22 mouse cellular contexts compared by ENCODE assay signal in the genomic region with DNA sequence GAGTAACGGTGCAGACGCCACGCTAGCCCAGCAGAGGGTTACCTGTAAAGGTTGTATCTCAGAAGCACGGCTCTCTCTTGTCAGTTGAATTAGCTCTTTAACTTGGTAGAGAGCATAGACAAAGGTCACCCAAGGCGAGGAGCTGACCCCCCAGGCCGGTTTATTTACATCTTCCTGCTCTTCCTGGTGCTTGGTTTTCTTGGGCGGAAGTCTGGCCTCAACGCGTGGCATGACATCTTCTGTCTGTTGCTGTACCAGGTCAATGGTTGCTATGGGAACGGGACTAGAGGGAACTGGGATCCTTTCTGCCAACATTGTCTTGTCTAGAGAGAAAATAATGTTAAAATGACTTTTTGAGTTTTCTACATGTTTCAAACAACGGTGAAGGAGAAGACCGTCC. TPM values are rescaled to one million over a fixed set of nuclear protein-coding genes. Genes with fewer than 3 reads are reported as not detected.
DNase-seq lines count a peak whose midpoint lies in the region; ATAC-seq and TF ChIP-seq lines count a peak whose summit lies in the region.
"Had no signal": no experiment of that assay in that cellular context is flagged by ENCODE, and none has a peak within 500 bp of the region (broad histone marks: within the 10 kb centered on the region; RNA-seq: fewer than 3 reads in every experiment).

No protein-coding gene starts in this region.

- peak; percentile 75 for ATAC-seq in lung, embryonic 14.5 days (ENCODE audit: insufficient read depth)
- ATAC-seq in limb, embryonic 12.5 days (ENCODE audit: insufficient number of reproducible peaks, insufficient read depth, low FRiP score, low TSS enrichment, low read depth): no peak
- ATAC-seq: activated CD4-positive, CD25-positive, alpha-beta regulatory T cell, adult 4 months; CD4-positive, CD25-positive, alpha-beta regulatory T cell, adult 4 months; forebrain, embryonic 16.5 days had no signal

- H3K27me3 ChIP-seq in lung, embryonic 14.5 days (ENCODE audit: insufficient read depth, low read length): no peaks in the 10 kb centered on the region
- H3K27me3 ChIP-seq in limb, embryonic 12.5 days: no peaks in the 10 kb centered on the region
- H3K27me3 ChIP-seq: embryonic facial prominence, embryonic 12.5 days had no signal

- TF ChIP-seq CTCF in lung, embryonic 14.5 days (IDR thresholded peaks at IDR 0.05; ENCODE audit: low read depth): no peak
- TF ChIP-seq CTCF in lung, adult 2 months (IDR thresholded peaks at IDR 0.05; ENCODE audit: insufficient read depth, low read length): no peak

- DNase-seq in heart, adult 11 months: peak; percentile 64
- no peak for DNase-seq in heart, postnatal 10 days
- DNase-seq in lung, embryonic 14.5 days: peak; percentile 68
- DNase-seq in lung, adult 2 months: no peak
- DNase-seq in lung, postnatal 25 days (ENCODE audit: low spot score): peak; percentile 30
- no peak for DNase-seq in gastrocnemius, adult 8-10 months (ENCODE audit: low spot score in 2 of 2)
- DNase-seq in heart, postnatal 25 days (ENCODE audit: low spot score): no peak
- DNase-seq: adrenal gland, postnatal 14 days; B cell, adult 2 months; cerebellum, adult 11-12 months; cerebellum, adult 9-10 months; cerebellum, postnatal 25 days; gastrocnemius, postnatal 14 days; heart, postnatal 14 days had no signal

- H3K9me3 ChIP-seq in lung, embryonic 14.5 days (ENCODE audit: low read depth, low read length): no peaks in the 10 kb centered on the region
- no peaks in the 10 kb centered on the region for H3K9me3 ChIP-seq in limb, embryonic 12.5 days
- H3K9me3 ChIP-seq: embryonic facial prominence, embryonic 12.5 days; G1E; hindbrain, embryonic 10.5 days had no signal

- no peak overlapping the region for H3K4me2 ChIP-seq in lung, embryonic 14.5 days
- H3K4me2 ChIP-seq in limb, embryonic 12.5 days: no peak overlapping the region
- H3K4me2 ChIP-seq: embryonic facial prominence, embryonic 12.5 days; hindbrain, embryonic 14.5 days had no signal

- TF ChIP-seq POLR2A in lung, adult 2 months (IDR thresholded peaks at IDR 0.05; ENCODE audit: borderline replicate concordance, extremely low read depth, low read depth, low read length): no peak

- H3K27ac ChIP-seq in lung, embryonic 14.5 days (ENCODE audit: low read depth): no peak overlapping the region
- H3K27ac ChIP-seq in limb, embryonic 12.5 days: peak overlapping the region; percentile 62; the same call in 1 of the 2 replicates
- H3K27ac ChIP-seq: embryonic facial prominence, embryonic 12.5 days; hindbrain, embryonic 10.5 days; hindbrain, embryonic 14.5 days had no signal

- no peak overlapping the region for H3K4me3 ChIP-seq in lung, embryonic 14.5 days (ENCODE audit: low read depth, low read length)
- H3K4me3 ChIP-seq in lung, adult 2 months (replicated peaks; ENCODE audit: extremely low read depth, low read depth, low read length): no peak overlapping the region
- no peak overlapping the region for H3K4me3 ChIP-seq in limb, embryonic 12.5 days (replicated peaks)
- H3K4me3 ChIP-seq: embryonic facial prominence, embryonic 12.5 days; hindbrain, embryonic 10.5 days had no signal

- no peaks in the 10 kb centered on the region for H3K36me3 ChIP-seq in lung, embryonic 14.5 days (ENCODE audit: insufficient read depth)
- no peaks in the 10 kb centered on the region for H3K36me3 ChIP-seq in limb, embryonic 12.5 days
- H3K36me3 ChIP-seq: embryonic facial prominence, embryonic 12.5 days; G1E; hindbrain, embryonic 10.5 days had no signal

- no peak overlapping the region for H3K9ac ChIP-seq in lung, embryonic 14.5 days
- no peak overlapping the region for H3K9ac ChIP-seq in limb, embryonic 12.5 days (replicated peaks)
- H3K9ac ChIP-seq: embryonic facial prominence, embryonic 12.5 days; hindbrain, embryonic 14.5 days had no signal

- intact Hi-C loops in heart, postnatal 10 days (cut with DNase I): no loop called here
- intact Hi-C loops in heart, postnatal 25 days (cut with DNase I): no loop called here

- no peaks in the 10 kb centered on the region for H3K4me1 ChIP-seq in lung, embryonic 14.5 days (ENCODE audit: insufficient read depth)
- no peaks in the 10 kb centered on the region for H3K4me1 ChIP-seq in lung, adult 2 months (ENCODE audit: control insufficient read depth, insufficient read depth, low read length)
- peaks cover 18% of the 10 kb centered on the region for H3K4me1 ChIP-seq in limb, embryonic 12.5 days (replicated peaks)
- H3K4me1 ChIP-seq: embryonic facial prominence, embryonic 12.5 days; hindbrain, embryonic 10.5 days had no signal

- WGBS in lung, embryonic 14.5 days: 49% methylated on average over 12 of the region's 12 CpGs
- 62% methylated on average over 12 of the region's 12 CpGs for WGBS in lung, adult 2 months
- 74% methylated on average over 12 of the region's 12 CpGs for WGBS in limb, embryonic 12.5 days

RNA-seq across cellular contexts. Expression of gene Nemp2, which starts 30.3 kb away (rescaled TPM):
- 1 to 10 TPM; 2.2 to 2.3 TPM for total RNA-seq in heart, postnatal 10 days (2021)
- 12.2 and 14.3 TPM in 2 replicates for polyA plus RNA-seq in lung, embryonic 14.5 days (2014; fragmentation: Nextera tagmentation; extraction: Ambion mirVana)
- 5.9 and 12.6 TPM in 2 replicates for polyA plus RNA-seq in lung, adult 2 months (2012; rRNA removed)
- 11.9 and 13.7 TPM in 2 replicates for polyA plus RNA-seq in limb, embryonic 12.5 days (2016; fragmentation: Nextera tagmentation; extraction: Ambion mirVana)
- total RNA-seq in gastrocnemius, adult 8-10 months (2022): under 1 TPM; 0.17 to 0.54 (median 0.47) TPM
- 1 to 10 TPM in 1 of 2 experiments, under 1 TPM in 1; 0.92 to 1.2 TPM for total RNA-seq in heart, postnatal 25 days (2021)

Comparison
In these comparisons a context has a peak if more than half of its experiments do, and no peak if none do; other contexts are left out.
1. DNase-seq: peak in heart, adult 11 months (single experiment), lung, embryonic 14.5 days (single experiment) and lung, postnatal 25 days (single experiment); none in heart, postnatal 10 days (0 of 2), lung, adult 2 months (single experiment), gastrocnemius, adult 8-10 months (0 of 2) and heart, postnatal 25 days (single experiment).